Mouse (Mus musculus): ENCODE measurements at regions not wholly inside any gene's neighbourhood (a gene's known extent, or its start where the extent isn't known, plus 50 kb on each side); places are given as distances from the start of the nearest gene placed in this dataset.
A peak's percentile ranks its signal among the peaks of the same experiment; 100 is the strongest.

- no peak for DNase-seq
These were observed 251.6 kb downstream of the Kcnj3 start for GRCm38 (mm10) chr2:55687345-55687744.

DNA sequence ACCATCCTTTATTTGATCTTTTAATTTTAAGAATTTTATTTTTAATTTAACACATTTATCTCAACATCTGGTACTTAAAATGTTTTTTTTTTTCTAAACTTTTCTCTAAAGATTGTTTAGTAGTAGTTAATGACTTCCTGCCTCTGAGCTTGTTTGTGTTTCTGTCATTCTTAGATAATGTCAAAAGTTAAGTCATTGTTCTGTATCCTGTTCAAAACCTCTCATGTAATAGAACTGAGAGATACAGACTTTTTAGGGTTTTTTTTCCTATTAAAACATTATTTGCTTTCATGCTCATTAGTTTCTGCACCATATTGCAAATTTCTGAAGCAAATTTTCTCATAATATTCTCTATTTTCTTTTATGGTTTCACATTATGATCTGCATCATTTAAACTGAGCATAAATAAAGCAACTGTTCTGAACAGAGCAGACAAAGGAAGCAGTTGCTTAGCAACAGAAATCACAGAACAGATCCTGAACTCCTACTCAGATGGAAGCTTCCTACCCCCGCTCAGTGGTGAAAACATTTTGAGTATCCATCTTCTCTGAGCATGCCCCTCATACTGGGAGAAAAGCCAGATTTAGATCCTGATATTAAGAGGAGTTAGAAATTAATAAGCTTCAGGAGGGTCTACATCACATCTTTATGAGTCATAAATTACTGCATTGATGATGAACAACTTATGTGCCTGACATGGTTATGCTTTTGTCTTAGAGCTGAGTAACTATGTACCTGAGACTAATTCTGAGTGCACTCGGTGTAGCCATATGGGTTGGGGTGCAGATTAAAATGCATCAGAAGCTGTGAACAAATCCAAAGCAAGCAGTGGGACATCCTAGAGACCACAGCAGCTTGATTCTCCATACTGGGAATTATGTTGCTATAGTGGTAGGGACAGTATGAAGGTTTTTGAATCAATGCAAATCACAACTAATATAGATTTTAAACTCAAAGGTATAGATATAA, 257.4 kb downstream of the Kcnj3 start:
- peak; percentile 60 for DNase-seq

- DNase-seq, result no peak
These were observed 263.9 kb downstream of the Kcnj3 start for GRCm38 (mm10) chr2:55699705-55700104.

All from retina, postnatal 1 day (tissue).